8 mouse cellular contexts compared by ENCODE assay signal in the genomic region with DNA sequence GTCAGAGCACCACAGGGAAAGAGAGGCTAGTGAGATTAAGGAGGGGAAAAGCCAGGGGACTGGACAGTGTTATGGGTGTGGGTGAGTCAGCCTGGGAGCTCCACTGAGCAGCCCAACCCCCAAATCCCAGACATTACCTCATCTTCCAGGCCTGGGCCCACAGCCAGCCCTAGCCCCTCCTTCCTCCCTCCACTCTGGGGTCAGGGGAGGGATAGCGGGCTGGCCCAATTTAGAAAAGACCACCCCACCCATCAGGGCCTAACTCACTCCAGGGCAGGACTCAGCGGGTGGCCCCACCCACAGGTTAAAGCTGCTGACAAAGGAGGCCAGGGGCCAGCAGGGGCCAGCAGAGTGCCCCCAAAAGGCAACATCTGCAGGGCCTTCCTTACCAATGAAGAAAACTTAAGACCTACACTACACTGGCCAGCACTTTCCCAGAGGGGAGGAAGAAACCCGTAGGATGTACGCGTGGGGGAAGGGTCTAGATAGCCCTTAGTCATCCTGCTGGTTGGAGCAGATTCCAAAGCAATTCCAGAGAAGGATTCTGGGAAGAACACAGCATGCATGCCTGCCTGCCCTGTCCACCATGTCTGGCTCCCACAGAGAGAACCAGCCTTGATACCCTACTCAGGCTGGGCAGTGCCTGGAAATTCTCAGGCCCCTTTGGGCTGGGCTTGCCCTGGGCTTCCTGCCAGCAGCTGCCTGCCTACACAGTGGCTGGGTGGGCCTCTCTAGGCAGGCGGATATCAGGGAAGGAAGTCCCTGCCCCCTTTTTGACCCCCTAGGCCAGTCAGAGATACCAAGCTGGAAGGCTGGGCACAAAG. TPM values are rescaled to one million over a fixed set of nuclear protein-coding genes. Genes with fewer than 3 reads are reported as not detected.
DNase-seq lines count a peak whose midpoint lies in the region; ATAC-seq lines count a peak whose summit lies in the region.

No protein-coding gene starts in this region.

- peak overlapping the region; percentile 33; the same call in 1 of the 2 replicates for H3K9ac ChIP-seq in forebrain, embryonic 11.5 days (ENCODE audit: low read length)

- intact Hi-C loops in heart, postnatal 14 days (cut with DNase I): no loop called here

- no peaks in the 10 kb centered on the region for H3K9me3 ChIP-seq in forebrain, embryonic 11.5 days (ENCODE audit: control insufficient read depth, low read length)
- H3K9me3 ChIP-seq in limb, embryonic 10.5 days (replicated peaks): no peaks in the 10 kb centered on the region
- H3K9me3 ChIP-seq in midbrain, embryonic 10.5 days (replicated peaks): no peaks in the 10 kb centered on the region

- H3K27ac ChIP-seq in forebrain, embryonic 11.5 days (ENCODE audit: low read depth, low read length): peak overlapping the region; percentile 72
- H3K27ac ChIP-seq in limb, embryonic 10.5 days: peak overlapping the region; percentile 98
- H3K27ac ChIP-seq in midbrain, embryonic 10.5 days (replicated peaks): peak overlapping the region; percentile 85

- peak; percentile 63 for ATAC-seq in forebrain, embryonic 11.5 days (replicated peaks; ENCODE audit: low FRiP score)
- no peak for ATAC-seq in CD4-positive, CD25-positive, alpha-beta regulatory T cell, adult 4 months

- H3K4me2 ChIP-seq in forebrain, embryonic 11.5 days (ENCODE audit: low read depth, low read length, severe bottlenecking): peak overlapping the region; percentile 98

- H3K4me1 ChIP-seq in forebrain, embryonic 11.5 days (replicated peaks; ENCODE audit: control insufficient read depth, insufficient read depth, low read length): peaks cover 25% of the 10 kb centered on the region
- H3K4me1 ChIP-seq in limb, embryonic 10.5 days: peaks cover 38% of the 10 kb centered on the region
- peaks cover 48% of the 10 kb centered on the region for H3K4me1 ChIP-seq in midbrain, embryonic 10.5 days

- H3K27me3 ChIP-seq in forebrain, embryonic 11.5 days (ENCODE audit: control insufficient read depth, insufficient read depth, low read length): no peaks in the 10 kb centered on the region
- peaks cover 7% of the 10 kb centered on the region; the same call in 1 of the 2 replicates for H3K27me3 ChIP-seq in limb, embryonic 10.5 days (ENCODE audit: low read depth, poor library complexity, severe bottlenecking)
- peaks cover 21% of the 10 kb centered on the region for H3K27me3 ChIP-seq in midbrain, embryonic 10.5 days (ENCODE audit: low read depth, poor library complexity, severe bottlenecking)

- peaks cover 3% of the 10 kb centered on the region; the same call in 1 of the 2 replicates for H3K36me3 ChIP-seq in forebrain, embryonic 11.5 days (ENCODE audit: control insufficient read depth, insufficient read depth, low read length)
- H3K36me3 ChIP-seq in limb, embryonic 10.5 days: peaks cover 64% of the 10 kb centered on the region
- peaks cover 50% of the 10 kb centered on the region for H3K36me3 ChIP-seq in midbrain, embryonic 10.5 days

- peak; percentile 41 for DNase-seq in right cerebral cortex, postnatal 4 days
- DNase-seq in right cerebral cortex, postnatal 36 days (ENCODE audit: low spot score in 2 of 2): no peak
- peak; percentile 73 for DNase-seq in forebrain, embryonic 11.5 days (ENCODE audit: low spot score)
- peak; percentile 90 to 91 for DNase-seq in heart, postnatal 14 days
- peak; percentile 66 for DNase-seq in limb, embryonic 10.5 days (ENCODE audit: low spot score)
- peak; percentile 61 for DNase-seq in midbrain, embryonic 10.5 days (ENCODE audit: low spot score)
- peak; percentile 63 for DNase-seq in urinary bladder, adult 2 months (ENCODE audit: low spot score)

- H3K4me3 ChIP-seq in forebrain, embryonic 11.5 days (ENCODE audit: low read depth, low read length): peak overlapping the region; percentile 2
- peak overlapping the region; percentile 92 for H3K4me3 ChIP-seq in limb, embryonic 10.5 days
- H3K4me3 ChIP-seq in midbrain, embryonic 10.5 days: peak overlapping the region; percentile 84

- WGBS in forebrain, embryonic 11.5 days: 9% methylated on average over 6 of the region's 6 CpGs
- WGBS in limb, embryonic 10.5 days: 15% methylated on average over 6 of the region's 6 CpGs
- 14% methylated on average over 6 of the region's 6 CpGs for WGBS in midbrain, embryonic 10.5 days

RNA-seq across cellular contexts. Expression of gene Pdlim7, which starts 2.6 kb away (rescaled TPM):
- 165 and 185 TPM in 2 replicates for polyA plus RNA-seq in forebrain, embryonic 11.5 days (2014; fragmentation: Nextera tagmentation; extraction: Ambion mirVana)
- 10 to 100 TPM; 52.3 to 56.6 TPM for total RNA-seq in heart, postnatal 14 days (2021)
- 202 and 206 TPM in 2 replicates for polyA plus RNA-seq in limb, embryonic 10.5 days (2016; fragmentation: Nextera tagmentation; extraction: Ambion mirVana)
- 191 and 195 TPM in 2 replicates for polyA plus RNA-seq in midbrain, embryonic 10.5 days (2016; fragmentation: Nextera tagmentation; extraction: Ambion mirVana)
- polyA plus RNA-seq in urinary bladder, adult 2 months (2012; rRNA removed): 382 and 383 TPM in 2 replicates
- polyA plus RNA-seq in CD4-positive, CD25-positive, alpha-beta regulatory T cell, adult 4 months (2017; shearing (Covaris generic)): 10 to 100 TPM in 1 of 2 experiments, 1 to 10 TPM in 1; 6.3 to 14.6 TPM

RNA-seq across cellular contexts. Expression of gene Dok3, which starts 18.2 kb away (rescaled TPM):
- 3.3 and 3.9 TPM in 2 replicates for polyA plus RNA-seq in forebrain, embryonic 11.5 days (2014; fragmentation: Nextera tagmentation; extraction: Ambion mirVana)
- total RNA-seq in heart, postnatal 14 days (2021): 1 to 10 TPM; 1.9 to 2.3 TPM
- 2.7 and 2.9 TPM in 2 replicates for polyA plus RNA-seq in limb, embryonic 10.5 days (2016; fragmentation: Nextera tagmentation; extraction: Ambion mirVana)
- polyA plus RNA-seq in midbrain, embryonic 10.5 days (2016; fragmentation: Nextera tagmentation; extraction: Ambion mirVana): 3.1 and 3.6 TPM in 2 replicates
- polyA plus RNA-seq in urinary bladder, adult 2 months (2012; rRNA removed): 5.1 and 6.9 TPM in 2 replicates
- polyA plus RNA-seq in CD4-positive, CD25-positive, alpha-beta regulatory T cell, adult 4 months (2017; shearing (Covaris generic)): 1 to 10 TPM in 1 of 2 experiments, under 1 TPM in 1; 0.35 to 1.0 TPM

RNA-seq across cellular contexts. Expression of gene Dbn1, which starts 23.0 kb away (rescaled TPM):
- 411 and 418 TPM in 2 replicates for polyA plus RNA-seq in forebrain, embryonic 11.5 days (2014; fragmentation: Nextera tagmentation; extraction: Ambion mirVana)
- total RNA-seq in heart, postnatal 14 days (2021): 10 to 100 TPM; 27.0 to 27.3 TPM
- 346 and 417 TPM in 2 replicates for polyA plus RNA-seq in limb, embryonic 10.5 days (2016; fragmentation: Nextera tagmentation; extraction: Ambion mirVana)
- polyA plus RNA-seq in midbrain, embryonic 10.5 days (2016; fragmentation: Nextera tagmentation; extraction: Ambion mirVana): 381 and 466 TPM in 2 replicates
- 43.0 and 45.3 TPM in 2 replicates for polyA plus RNA-seq in urinary bladder, adult 2 months (2012; rRNA removed)
- not detected for polyA plus RNA-seq in CD4-positive, CD25-positive, alpha-beta regulatory T cell, adult 4 months (2017; shearing (Covaris generic))

RNA-seq across cellular contexts. Expression of gene Ddx41, which starts 25.6 kb away (rescaled TPM):
- polyA plus RNA-seq in forebrain, embryonic 11.5 days (2014; fragmentation: Nextera tagmentation; extraction: Ambion mirVana): 79.3 and 79.5 TPM in 2 replicates
- total RNA-seq in heart, postnatal 14 days (2021): 10 to 100 TPM; 14.4 to 14.8 TPM
- 94.0 and 102 TPM in 2 replicates for polyA plus RNA-seq in limb, embryonic 10.5 days (2016; fragmentation: Nextera tagmentation; extraction: Ambion mirVana)
- polyA plus RNA-seq in midbrain, embryonic 10.5 days (2016; fragmentation: Nextera tagmentation; extraction: Ambion mirVana): 86.3 and 92.0 TPM in 2 replicates
- polyA plus RNA-seq in urinary bladder, adult 2 months (2012; rRNA removed): 45.1 and 51.6 TPM in 2 replicates
- polyA plus RNA-seq in CD4-positive, CD25-positive, alpha-beta regulatory T cell, adult 4 months (2017; shearing (Covaris generic)): 10 to 100 TPM; 55.8 to 74.2 TPM

RNA-seq across cellular contexts. Expression of gene Prr7, which starts 46.8 kb away (rescaled TPM):
- 2.3 and 3.9 TPM in 2 replicates for polyA plus RNA-seq in forebrain, embryonic 11.5 days (2014; fragmentation: Nextera tagmentation; extraction: Ambion mirVana)
- 1 to 10 TPM in 1 of 2 experiments, under 1 TPM in 1; 0.81 to 1.6 TPM for total RNA-seq in heart, postnatal 14 days (2021)
- polyA plus RNA-seq in limb, embryonic 10.5 days (2016; fragmentation: Nextera tagmentation; extraction: Ambion mirVana): 0.34 and 0.35 TPM in 2 replicates
- polyA plus RNA-seq in midbrain, embryonic 10.5 days (2016; fragmentation: Nextera tagmentation; extraction: Ambion mirVana): 0.69 and 0.87 TPM in 2 replicates
- polyA plus RNA-seq in urinary bladder, adult 2 months (2012; rRNA removed): 3.5 and 3.8 TPM in 2 replicates
- not detected for polyA plus RNA-seq in CD4-positive, CD25-positive, alpha-beta regulatory T cell, adult 4 months (2017; shearing (Covaris generic))

Comparison
In these comparisons a context has a peak if more than half of its experiments do, and no peak if none do; other contexts are left out.
1. DNase-seq: peak in right cerebral cortex, postnatal 4 days (single experiment), forebrain, embryonic 11.5 days (single experiment), heart, postnatal 14 days (2 of 2), limb, embryonic 10.5 days (single experiment), midbrain, embryonic 10.5 days (single experiment) and urinary bladder, adult 2 months (single experiment); none in right cerebral cortex, postnatal 36 days (0 of 2).
2. H3K4me3 ChIP-seq: peak in every context shown above with its lines; median percentile 92 in limb, embryonic 10.5 days; 84 in midbrain, embryonic 10.5 days; 2 in forebrain, embryonic 11.5 days.
3. RNA of gene Pdlim7, which starts 2.6 kb away (polyA plus RNA-seq): 382 to 383 TPM in urinary bladder, adult 2 months, 202 to 206 TPM in limb, embryonic 10.5 days, 191 to 195 TPM in midbrain, embryonic 10.5 days and 165 to 185 TPM in forebrain, embryonic 11.5 days; 6.3 to 14.6 TPM in CD4-positive, CD25-positive, alpha-beta regulatory T cell, adult 4 months; every median in the first group is over 10 times any median in the second.
4. RNA of gene Dbn1, which starts 23.0 kb away (polyA plus RNA-seq): 346 to 417 TPM in limb, embryonic 10.5 days, 411 to 418 TPM in forebrain, embryonic 11.5 days, 381 to 466 TPM in midbrain, embryonic 10.5 days and 43.0 to 45.3 TPM in urinary bladder, adult 2 months; not detected in CD4-positive, CD25-positive, alpha-beta regulatory T cell, adult 4 months; every median in the first group is over 10 times any median in the second.
5. Peak in every context shown above with its lines, with median percentiles within 50 percentile points of each other: H3K27ac ChIP-seq.